Mouse (Mus musculus) regulatory T cell (primary cell): ENCODE data around the gene Apoh.

Source experiments
- in situ Hi-C: fragments of 300-600 bp; cut with MboI, MseI; formaldehyde crosslinking; loops from one replicate; pipeline ENCODE4 v1.15.1; 2025; ENCODE audit warnings: high pct_unique_total_duplicates

The Apoh gene

GRCm38 (mm10) chr11:108382664-108383063 is 39.5 kb downstream of the Apoh start:
- in situ Hi-C loops: no loop called here

- in situ Hi-C loops: loop anchor here (5.0 kb wide), 1 partner anchor 263 kb away; no protein-coding TSS in a partner anchor
Observed at GRCm38 (mm10) chr11:108384920-108385665, 41.9 kb downstream of the Apoh start.

GRCm38 (mm10) chr11:108385666-108386024 is 42.5 kb downstream of the Apoh start:
- in situ Hi-C loops: loop anchor here (5.0 kb wide), 1 partner anchor 263 kb away; no protein-coding TSS in a partner anchor

- in situ Hi-C loops: no loop called here
Observed at GRCm38 (mm10) chr11:108395061-108395460, 51.9 kb downstream of the Apoh start.

- in situ Hi-C loops: no loop called here
Observed at GRCm38 (mm10) chr11:108396076-108396829, 53.1 kb downstream of the Apoh start.

GRCm38 (mm10) chr11:108409876-108410644 is 66.9 kb downstream of the Apoh start:
- in situ Hi-C loops: no loop called here

GRCm38 (mm10) chr11:108416360-108416759 is 73.2 kb downstream of the Apoh start:
- in situ Hi-C loops: loop anchor here (5.0 kb wide), 2 partner anchors 394 to 549 kb away; no protein-coding TSS in a partner anchor

GRCm38 (mm10) chr11:108418540-108418939 is 75.4 kb downstream of the Apoh start:
- in situ Hi-C loops: loop anchor here (5.0 kb wide), 2 partner anchors 396 to 551 kb away; no protein-coding TSS in a partner anchor

- in situ Hi-C loops: loop anchor here (5.0 kb wide), 2 partner anchors 397 to 552 kb away; no protein-coding TSS in a partner anchor
Observed at GRCm38 (mm10) chr11:108419242-108419641, 76.1 kb downstream of the Apoh start.

- in situ Hi-C loops: no loop called here
Observed at GRCm38 (mm10) chr11:108420751-108421150, 77.6 kb downstream of the Apoh start.

GRCm38 (mm10) chr11:108423221-108423620 is 80.1 kb downstream of the Apoh start:
- in situ Hi-C loops: no loop called here

- in situ Hi-C loops: no loop called here
Observed at GRCm38 (mm10) chr11:108424111-108424510, 81.0 kb downstream of the Apoh start.

- in situ Hi-C loops: no loop called here
Observed at GRCm38 (mm10) chr11:108424889-108425591, 81.9 kb downstream of the Apoh start, which contains the start of gene Cep112. TSS of gene Cep112 (plus strand) at chr11:108425192.

GRCm38 (mm10) chr11:108425592-108425921 is 82.4 kb downstream of the Apoh start:
- in situ Hi-C loops: no loop called here

GRCm38 (mm10) chr11:108426086-108426485 is 82.9 kb downstream of the Apoh start:
- in situ Hi-C loops: no loop called here

GRCm38 (mm10) chr11:108427191-108427590 is 84.0 kb downstream of the Apoh start:
- in situ Hi-C loops: no loop called here

GRCm38 (mm10) chr11:108429076-108429475 is 85.9 kb downstream of the Apoh start:
- in situ Hi-C loops: no loop called here

GRCm38 (mm10) chr11:108443893-108444563 is 100.9 kb downstream of the Apoh start:
- in situ Hi-C loops: no loop called here

- in situ Hi-C loops: no loop called here
Observed at GRCm38 (mm10) chr11:108447148-108447547, 104.0 kb downstream of the Apoh start.

- in situ Hi-C loops: loop anchor here (10.0 to 25.0 kb wide), 2 partner anchors 587 to 735 kb away; no protein-coding TSS in a partner anchor
Observed at GRCm38 (mm10) chr11:108449811-108450210, 106.7 kb downstream of the Apoh start.
